Mouse (Mus musculus) hindbrain, embryonic 10.5 days (tissue): ENCODE results near the gene Spag9. TPM values are rescaled to one million over a fixed set of nuclear protein-coding genes. Genes with fewer than 3 reads are reported as not detected.

Experiments
- DNase-seq: peaks from one replicate; pipeline ENCODE4 v3.0.0-alpha.2; 2017; ENCODE audit warnings: low spot score
- H3K27ac ChIP-seq: fragments of 300-500 bp; sonication (generic); 2 replicates; pipeline ENCODE4 v1.5.1; 2016; ENCODE audit warnings: mild to moderate bottlenecking, moderate library complexity
- H3K27me3 ChIP-seq: fragments of 300-500 bp; sonication (generic); 2 replicates; pipeline ENCODE4 v1.6.1; 2016; ENCODE audit warnings: mild to moderate bottlenecking; ENCODE audit not compliant: poor library complexity, insufficient read depth, severe bottlenecking
- H3K36me3 ChIP-seq: fragments of 300-500 bp; sonication (generic); 2 replicates; pipeline ENCODE4 v1.6.1; 2016; ENCODE audit warnings: mild to moderate bottlenecking, moderate library complexity
- H3K4me1 ChIP-seq: fragments of 300-500 bp; sonication (generic); replicated peaks from 2 replicates; pipeline ENCODE4 v1.6.1; 2016; ENCODE audit warnings: mild to moderate bottlenecking
- H3K4me3 ChIP-seq: fragments of 300-500 bp; sonication (generic); 2 replicates; pipeline ENCODE4 v1.5.1; 2016; ENCODE audit warnings: mild to moderate bottlenecking, moderate library complexity
- H3K9me3 ChIP-seq: fragments of 300-500 bp; sonication (generic); 2 replicates; pipeline ENCODE4 v1.6.1; 2016; ENCODE audit warnings: mild to moderate bottlenecking, moderate library complexity
- WGBS: fragments of 180-500 bp; shearing (Covaris S2); methylation state at CpG from one replicate; pipeline ENCODE4 v1.1.7; 2016; 5-methylcytosine and 5-hydroxymethylcytosine counted together
- polyA plus RNA-seq: library from polyadenylated mRNA; unstranded; fragments of >200 nt; fragmentation: Nextera tagmentation; extraction: Ambion mirVana; gene quantifications from 2 replicates; pipeline ENCODE4 v1.2.1, GENCODE M21; 2016

The Spag9 gene
- polyA plus RNA-seq, 1 experiment from 2014 or later, result 70.1 TPM

DNA sequence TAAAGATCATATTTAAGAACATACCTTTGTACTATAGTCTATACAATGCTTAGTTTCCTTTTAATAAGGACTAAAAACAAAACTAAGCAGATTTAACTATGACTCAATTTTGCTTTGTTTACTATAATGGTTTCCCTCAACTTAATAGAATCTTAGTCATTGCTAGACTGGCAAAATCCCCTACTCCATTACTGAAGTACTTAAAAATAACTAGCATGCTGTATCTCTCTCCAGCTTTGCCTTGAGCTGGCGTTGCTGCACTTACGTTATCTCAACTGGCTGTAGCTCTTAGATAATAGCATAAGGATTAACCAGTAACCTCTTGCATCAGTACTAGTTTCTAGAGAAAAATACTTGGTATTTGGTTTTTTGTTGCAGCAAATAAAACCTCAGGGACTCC lies 117.9 kb downstream of the Spag9 start:
- H3K4me3 ChIP-seq, result no peak overlapping the region
- no peak for DNase-seq
- H3K9me3 ChIP-seq, result no peaks in the 10 kb centered on the region
- no peak overlapping the region for H3K27ac ChIP-seq
- no peaks in the 10 kb centered on the region for H3K4me1 ChIP-seq
- no peaks in the 10 kb centered on the region for H3K27me3 ChIP-seq
- peaks cover 92% of the 10 kb centered on the region for H3K36me3 ChIP-seq
- 89% methylated on average over 2 of the region's 2 CpGs for WGBS

DNA sequence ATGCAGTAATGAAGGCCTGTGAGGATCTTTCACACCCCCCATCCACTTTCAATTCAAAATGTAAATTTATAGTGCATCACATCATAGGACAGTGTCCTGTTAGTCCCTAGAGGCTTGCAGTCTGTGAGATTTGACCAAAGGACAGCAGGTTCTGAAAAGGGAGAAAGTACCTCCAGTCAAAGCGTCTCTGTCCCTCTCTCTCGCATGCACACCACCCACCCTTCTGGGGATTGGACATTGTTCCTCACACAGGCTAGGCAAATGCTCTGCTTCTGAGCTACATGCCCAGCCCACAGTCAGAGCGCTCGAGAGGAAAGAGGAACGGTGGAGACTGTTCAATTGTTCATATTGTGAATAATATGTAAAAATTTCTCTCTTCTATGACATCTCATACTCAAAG lies 119.5 kb downstream of the Spag9 start:
- H3K4me3 ChIP-seq, result no peak overlapping the region
- H3K27ac ChIP-seq, result no peak overlapping the region
- no peaks in the 10 kb centered on the region for H3K4me1 ChIP-seq
- no peaks in the 10 kb centered on the region for H3K27me3 ChIP-seq
- H3K9me3 ChIP-seq, result no peaks in the 10 kb centered on the region
- DNase-seq, result no peak
- 95% methylated on average over 5 of the region's 5 CpGs for WGBS
- H3K36me3 ChIP-seq, result peaks cover 95% of the 10 kb centered on the region

DNA sequence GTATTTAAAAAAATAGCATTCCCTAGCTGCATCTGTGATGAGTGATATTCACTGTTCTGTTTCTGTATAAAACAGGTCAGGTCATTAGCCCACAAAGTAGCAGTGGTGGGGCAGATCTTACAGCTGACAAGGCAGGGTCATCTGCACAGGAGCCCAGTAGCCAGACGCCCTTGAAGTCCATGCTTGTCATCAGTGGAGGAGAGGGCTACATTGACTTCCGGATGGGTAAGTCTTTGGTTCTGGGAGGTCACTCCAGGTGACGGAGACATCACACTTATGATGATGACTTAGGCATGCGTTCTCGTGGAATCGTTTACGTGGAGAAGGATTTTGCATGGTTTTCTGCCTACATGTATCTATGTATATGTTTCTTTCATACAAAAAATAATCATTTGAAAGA lies 120.8 kb downstream of the Spag9 start:
- WGBS, result 97% methylated on average over 7 of the region's 7 CpGs
- Histone ChIP-seq H3K4me1 (no peaks in the 10 kb centered on the region), H3K4me3 (no peak overlapping the region), H3K27me3 (no peaks in the 10 kb centered on the region), H3K36me3 (peaks cover 98% of the 10 kb centered on the region), H3K27ac (no peak overlapping the region), H3K9me3 (no peaks in the 10 kb centered on the region)
- no peak for DNase-seq

DNA sequence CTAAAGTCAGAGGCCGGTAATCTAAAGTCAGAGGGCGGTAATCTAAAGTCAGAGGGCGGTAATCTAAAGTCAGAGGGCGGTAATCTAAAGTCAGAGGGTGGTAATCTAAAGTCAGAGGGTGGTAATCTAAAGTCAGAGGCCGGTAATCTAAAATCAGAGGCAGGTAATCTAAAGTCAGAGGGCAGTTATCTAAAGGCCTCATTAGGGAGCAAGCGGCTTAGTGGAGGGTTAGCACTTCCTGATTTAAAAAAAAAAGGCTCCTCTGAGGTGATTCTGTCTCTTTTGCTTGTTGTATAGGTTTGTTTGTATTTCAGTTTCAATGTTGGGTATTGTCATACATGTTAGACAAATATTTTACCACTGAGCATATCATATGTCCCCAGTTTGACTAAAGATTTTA lies 121.9 kb downstream of the Spag9 start:
- no peak for DNase-seq
- Histone ChIP-seq H3K27ac (no peak overlapping the region), H3K9me3 (no peaks in the 10 kb centered on the region), H3K27me3 (no peaks in the 10 kb centered on the region), H3K36me3 (peaks cover 98% of the 10 kb centered on the region), H3K4me1 (no peaks in the 10 kb centered on the region), H3K4me3 (no peak overlapping the region)
- WGBS, result 90% methylated on average over 6 of the region's 6 CpGs

- no peaks in the 10 kb centered on the region for H3K9me3 ChIP-seq
- no peak overlapping the region for H3K27ac ChIP-seq
- no peaks in the 10 kb centered on the region for H3K27me3 ChIP-seq
- H3K36me3 ChIP-seq, result peaks cover 97% of the 10 kb centered on the region
- no peak overlapping the region for H3K4me3 ChIP-seq
- no peaks in the 10 kb centered on the region for H3K4me1 ChIP-seq
- no peak for DNase-seq
Measured at GRCm38 (mm10) chr11:94118612-94119011, 122.7 kb downstream of the Spag9 start.

DNA sequence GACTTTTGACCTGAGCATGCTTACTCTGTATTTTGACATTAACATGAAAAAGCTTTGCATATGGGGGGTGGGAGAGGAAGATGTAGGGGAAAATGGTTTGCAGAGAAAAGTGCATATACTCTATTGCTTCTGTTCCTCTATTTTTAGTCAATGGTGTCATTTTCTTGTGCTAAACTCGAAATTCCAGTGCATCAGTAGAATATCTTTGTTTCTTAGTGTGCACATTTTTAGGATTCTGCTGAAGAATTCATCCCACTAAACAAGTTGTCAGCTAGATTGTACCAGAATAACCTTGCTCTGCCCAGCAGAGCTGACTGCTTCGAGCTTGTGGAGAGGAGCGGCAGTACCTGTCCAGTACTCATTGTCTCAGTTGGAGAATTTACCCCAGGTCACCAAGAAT lies 124.8 kb downstream of the Spag9 start:
- whole genome bisulfite sequencing, result 88% methylated on average over 3 of the region's 3 CpGs
- H3K4me3 ChIP-seq, result no peak overlapping the region
- H3K36me3 ChIP-seq, result peaks cover 97% of the 10 kb centered on the region
- no peak for DNase-seq
- no peak overlapping the region for H3K27ac ChIP-seq
- no peaks in the 10 kb centered on the region for H3K9me3 ChIP-seq
- no peaks in the 10 kb centered on the region for H3K4me1 ChIP-seq
- H3K27me3 ChIP-seq, result no peaks in the 10 kb centered on the region

- Histone ChIP-seq H3K4me1 (no peaks in the 10 kb centered on the region), H3K36me3 (peaks cover 97% of the 10 kb centered on the region), H3K27me3 (no peaks in the 10 kb centered on the region), H3K9me3 (no peaks in the 10 kb centered on the region), H3K4me3 (no peak overlapping the region), H3K27ac (no peak overlapping the region)
- DNase-seq, result no peak
- WGBS, result 92% methylated on average over 10 of the region's 10 CpGs
Measured at GRCm38 (mm10) chr11:94121501-94121900, 125.6 kb downstream of the Spag9 start.

GRCm38 (mm10) chr11:94122341-94123030 lies 126.6 kb downstream of the Spag9 start:
- no peak overlapping the region for H3K27ac ChIP-seq
- WGBS, result 89% methylated on average over 9 of the region's 9 CpGs
- peaks cover 96% of the 10 kb centered on the region for H3K36me3 ChIP-seq
- no peak overlapping the region for H3K4me3 ChIP-seq
- H3K4me1 ChIP-seq, result no peaks in the 10 kb centered on the region
- DNase-seq, result no peak
- H3K27me3 ChIP-seq, result no peaks in the 10 kb centered on the region
- no peaks in the 10 kb centered on the region for H3K9me3 ChIP-seq

GRCm38 (mm10) chr11:94126701-94127100 lies 130.8 kb downstream of the Spag9 start:
- Histone ChIP-seq H3K9me3 (no peaks in the 10 kb centered on the region), H3K4me1 (peaks cover 19% of the 10 kb centered on the region), H3K27ac (no peak overlapping the region), H3K4me3 (no peak overlapping the region), H3K36me3 (peaks cover 62% of the 10 kb centered on the region), H3K27me3 (no peaks in the 10 kb centered on the region)
- no peak for DNase-seq
- 96% methylated on average over 9 of the region's 9 CpGs for WGBS

- Histone ChIP-seq H3K27ac (no peak overlapping the region), H3K4me3 (no peak overlapping the region), H3K27me3 (no peaks in the 10 kb centered on the region), H3K4me1 (peaks cover 21% of the 10 kb centered on the region), H3K9me3 (no peaks in the 10 kb centered on the region), H3K36me3 (peaks cover 49% of the 10 kb centered on the region)
- peak; percentile 81 for DNase-seq
- 47% methylated on average over 5 of the region's 5 CpGs for WGBS
Measured at GRCm38 (mm10) chr11:94127966-94128365, 132.1 kb downstream of the Spag9 start.

DNA sequence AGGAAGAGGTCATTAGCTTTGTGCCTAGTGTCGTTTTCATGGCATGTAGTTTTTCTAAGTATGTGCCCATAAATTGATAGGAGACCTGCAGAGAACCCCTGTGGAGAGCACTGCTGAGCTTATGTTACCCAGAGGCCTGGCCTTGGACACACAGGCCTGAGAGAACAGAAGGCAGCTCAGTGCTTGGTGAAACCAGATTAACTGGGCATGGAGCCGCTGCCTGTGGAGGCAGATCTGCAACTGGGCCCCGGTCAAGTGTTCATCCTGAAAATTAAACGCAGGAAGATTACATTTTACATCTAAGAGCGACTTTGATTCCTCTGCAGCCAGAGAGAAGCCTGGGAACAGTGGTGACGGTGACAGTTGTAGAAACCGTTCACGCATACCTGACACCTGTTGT lies 132.6 kb downstream of the Spag9 start:
- Histone ChIP-seq H3K9me3 (no peaks in the 10 kb centered on the region), H3K27me3 (no peaks in the 10 kb centered on the region), H3K36me3 (peaks cover 45% of the 10 kb centered on the region), H3K4me1 (peaks cover 24% of the 10 kb centered on the region), H3K4me3 (no peak overlapping the region), H3K27ac (no peak overlapping the region)
- WGBS, result 89% methylated on average over 8 of the region's 8 CpGs
- no peak for DNase-seq

- Histone ChIP-seq H3K27ac (0 out of 2 replicates have a peak overlapping the region, but pooled peaks have one; percentile 20), H3K27me3 (no peaks in the 10 kb centered on the region), H3K9me3 (no peaks in the 10 kb centered on the region), H3K36me3 (peaks cover 35% of the 10 kb centered on the region), H3K4me3 (no peak overlapping the region), H3K4me1 (peaks cover 34% of the 10 kb centered on the region)
- WGBS, result 64% methylated on average over 12 of the region's 12 CpGs
- DNase-seq, result peak; percentile 66
Measured at GRCm38 (mm10) chr11:94129261-94130059, 133.6 kb downstream of the Spag9 start.
